8 mouse cellular contexts compared by ENCODE assay signal in genomic region chr12:76822651-76823041, GRCm38 (mm10). TPM values are rescaled to one million over a fixed set of nuclear protein-coding genes. Genes with fewer than 3 reads are reported as not detected.
DNase-seq lines count a peak whose midpoint lies in the region; ATAC-seq and TF ChIP-seq lines count a peak whose summit lies in the region.

Rab15 (minus strand) TSS chr12:76822908.

- TF ChIP-seq CTCF in heart, postnatal 0 days (IDR thresholded peaks at IDR 0.05; ENCODE audit: low read depth), result no peak
- TF ChIP-seq CTCF in bone marrow macrophage, adult 2 months (IDR thresholded peaks at IDR 0.05; ENCODE audit: low read depth, low read length), result no peak

- H3K36me3 ChIP-seq in heart, postnatal 0 days (replicated peaks; ENCODE audit: control insufficient read depth, insufficient read depth, low read length), result no peaks in the 10 kb centered on the region
- H3K36me3 ChIP-seq in embryonic facial prominence, embryonic 15.5 days, result no peaks in the 10 kb centered on the region
- H3K36me3 ChIP-seq in neural tube, embryonic 11.5 days (ENCODE audit: control insufficient read depth, insufficient read depth, low read length), result no peaks in the 10 kb centered on the region

- no peak within 1 kb of the TSS for H3K27ac ChIP-seq in heart, postnatal 0 days (ENCODE audit: low read depth)
- no peak within 1 kb of the TSS for H3K27ac ChIP-seq in bone marrow macrophage, adult 2 months (ENCODE audit: insufficient read depth, low read depth, low read length)
- H3K27ac ChIP-seq in embryonic facial prominence, embryonic 15.5 days (replicated peaks), result peak within 1 kb of the TSS; percentile 58
- no peak within 1 kb of the TSS for H3K27ac ChIP-seq in neural tube, embryonic 11.5 days (ENCODE audit: low read depth, low read length)

- no peak; the same call in 1 of the 2 replicates for ATAC-seq in heart, postnatal 0 days (ENCODE audit: insufficient read depth, low read depth)
- no peak for ATAC-seq in embryonic facial prominence, embryonic 15.5 days (ENCODE audit: insufficient number of reproducible peaks, low FRiP score, low TSS enrichment, low read depth)
- no peak for ATAC-seq in neural tube, embryonic 11.5 days (ENCODE audit: insufficient read depth, low FRiP score, low TSS enrichment)

- H3K4me2 ChIP-seq in heart, postnatal 0 days (ENCODE audit: low read depth, low read length), result peak within 1 kb of the TSS; percentile 80
- H3K4me2 ChIP-seq in embryonic facial prominence, embryonic 15.5 days (replicated peaks), result peak within 1 kb of the TSS; percentile 90
- H3K4me2 ChIP-seq in neural tube, embryonic 11.5 days (ENCODE audit: low read depth), result peak within 1 kb of the TSS; percentile 94

- peak within 1 kb of the TSS; percentile 54 for H3K4me3 ChIP-seq in heart, postnatal 0 days (ENCODE audit: low read depth, low read length)
- peak within 1 kb of the TSS; percentile 56 for H3K4me3 ChIP-seq in bone marrow macrophage, adult 2 months (ENCODE audit: insufficient read depth, low read length)
- H3K4me3 ChIP-seq in embryonic facial prominence, embryonic 15.5 days (replicated peaks), result peak within 1 kb of the TSS; percentile 71
- peak within 1 kb of the TSS; percentile 64 for H3K4me3 ChIP-seq in neural tube, embryonic 11.5 days (ENCODE audit: low read depth, low read length)

- DNase-seq in heart, postnatal 0 days (ENCODE audit: low spot score), result no peak
- DNase-seq in heart, postnatal 25 days (ENCODE audit: low spot score), result no peak
- no peak for DNase-seq in left cerebral cortex, postnatal 14 days (ENCODE audit: low spot score in 2 of 2)
- DNase-seq in neural tube, embryonic 11.5 days (ENCODE audit: low spot score), result no peak
- no peak for DNase-seq in urinary bladder, postnatal 14 days (ENCODE audit: low spot score)
- DNase-seq in kidney, postnatal 25 days, result no peak

- peak within 1 kb of the TSS; percentile 51 for H3K9ac ChIP-seq in heart, postnatal 0 days (replicated peaks; ENCODE audit: low read depth, low read length)
- H3K9ac ChIP-seq in embryonic facial prominence, embryonic 15.5 days, result peak within 1 kb of the TSS; percentile 79
- peak within 1 kb of the TSS; percentile 81 for H3K9ac ChIP-seq in neural tube, embryonic 11.5 days (ENCODE audit: low read length)

- peaks cover 41% of the 10 kb centered on the region for H3K27me3 ChIP-seq in heart, postnatal 0 days (ENCODE audit: control insufficient read depth, insufficient read depth, low read length)
- H3K27me3 ChIP-seq in embryonic facial prominence, embryonic 15.5 days, result 0 out of 2 replicates have a peak, but pooled peaks cover 5% of the 10 kb centered on the region
- peaks cover 9% of the 10 kb centered on the region; the same call in 1 of the 2 replicates for H3K27me3 ChIP-seq in neural tube, embryonic 11.5 days (ENCODE audit: control insufficient read depth, insufficient read depth, low read length)

- peaks cover 4% of the 10 kb centered on the region for H3K4me1 ChIP-seq in heart, postnatal 0 days (ENCODE audit: control insufficient read depth, insufficient read depth)
- peaks cover 3% of the 10 kb centered on the region; the same call in 1 of the 2 replicates for H3K4me1 ChIP-seq in bone marrow macrophage, adult 2 months (ENCODE audit: control insufficient read depth, insufficient read depth, low read length)
- peaks cover 43% of the 10 kb centered on the region for H3K4me1 ChIP-seq in embryonic facial prominence, embryonic 15.5 days
- H3K4me1 ChIP-seq in neural tube, embryonic 11.5 days (ENCODE audit: control insufficient read depth, insufficient read depth, low read length), result peaks cover 6% of the 10 kb centered on the region

- H3K9me3 ChIP-seq in heart, postnatal 0 days (replicated peaks; ENCODE audit: control insufficient read depth, low read length), result no peaks in the 10 kb centered on the region
- H3K9me3 ChIP-seq in embryonic facial prominence, embryonic 15.5 days (replicated peaks), result no peaks in the 10 kb centered on the region
- no peaks in the 10 kb centered on the region for H3K9me3 ChIP-seq in neural tube, embryonic 11.5 days (ENCODE audit: control insufficient read depth, low read length)

- TF ChIP-seq EP300 in heart, postnatal 0 days (IDR thresholded peaks at IDR 0.05; ENCODE audit: low read depth), result no peak

- no peak for TF ChIP-seq POLR2A in bone marrow macrophage, adult 2 months (IDR thresholded peaks at IDR 0.05; ENCODE audit: borderline replicate concordance, low read depth, low read length)

- intact Hi-C loops in heart, postnatal 25 days (cut with DNase I), result no loop called here
- intact Hi-C loops in left cerebral cortex, postnatal 14 days (cut with DNase I), result loop anchor here (5.0 kb wide), 1 partner anchor 55 kb away; the partner anchor contains the start of genes Churc1 and Fntb

- WGBS in heart, postnatal 0 days, result 7% methylated on average over 17 of the region's 17 CpGs
- WGBS in embryonic facial prominence, embryonic 15.5 days, result 4% methylated on average over 17 of the region's 17 CpGs
- 2% methylated on average over 17 of the region's 17 CpGs for WGBS in neural tube, embryonic 11.5 days

RNA-seq across cellular contexts. Expression of gene Rab15, which starts in this region (rescaled TPM):
- 1.1 and 10.3 TPM in 2 replicates for total RNA-seq in heart, postnatal 0 days (2014; rRNA removed; ENCODE audit: low replicate concordance)
- 1.6 and 1.7 TPM in 2 replicates for polyA plus RNA-seq in heart, postnatal 0 days (2015; fragmentation: Nextera tagmentation; extraction: Ambion mirVana)
- 1 to 10 TPM in 1 of 2 experiments, under 1 TPM in 1; 0.45 to 1.3 TPM for total RNA-seq in heart, postnatal 25 days (2021)
- polyA plus RNA-seq in bone marrow macrophage, adult 2 months (2012; ENCODE audit: insufficient read depth, insufficient read length, missing spikeins), result not detected in 2 replicates
- 39.0 and 42.3 TPM in 2 replicates for polyA plus RNA-seq in embryonic facial prominence, embryonic 15.5 days (2015; fragmentation: Nextera tagmentation; extraction: Ambion mirVana)
- total RNA-seq in left cerebral cortex, postnatal 14 days (2021), result 100 to 1,000 TPM; 234 to 269 TPM
- polyA plus RNA-seq in neural tube, embryonic 11.5 days (2014; fragmentation: Nextera tagmentation; extraction: Ambion mirVana), result 14.2 and 14.7 TPM in 2 replicates

Comparison
In these comparisons a context has a peak if more than half of its experiments do, and no peak if none do; other contexts are left out.
1. RNA of gene Rab15 (total RNA-seq): 234 to 269 TPM in left cerebral cortex, postnatal 14 days; 0.45 to 1.3 TPM in heart, postnatal 25 days and 1.1 to 10.3 TPM in heart, postnatal 0 days; every median in the first group is over 10 times any median in the second.
2. Peak in every context shown above with its lines, with median percentiles within 50 percentile points of each other: H3K4me2 ChIP-seq, H3K4me3 ChIP-seq and H3K9ac ChIP-seq.